Mouse (Mus musculus) hindbrain, postnatal 0 days (tissue): ENCODE data around the gene Gm10665. TPM values are rescaled to one million over a fixed set of nuclear protein-coding genes. Genes with fewer than 3 reads are reported as not detected.
"Not testable (repeated sequence)": the region's sequence is repeated elsewhere in the genome, so short reads cannot be mapped to it uniquely, and the experiment has no call there.

Experiments
- ATAC-seq: fragments of 200-750 bp; cut with Nextera tagmentation; 2 replicates; pipeline ENCODE4 v1.8.0; 2017; ENCODE audit warnings: mild to moderate bottlenecking, moderate TSS enrichment, moderate library complexity
- DNase-seq: peaks from one replicate; pipeline ENCODE4 v3.0.0-alpha.2; 2015; ENCODE audit warnings: low spot score
- H3K27ac ChIP-seq: fragments of 300-500 bp; sonication (generic); 2 replicates; pipeline ENCODE4 v1.5.1; 2014; ENCODE audit warnings: mild to moderate bottlenecking
- H3K27me3 ChIP-seq: fragments of 300-500 bp; sonication (generic); 2 replicates; pipeline ENCODE4 v1.6.1; 2014; ENCODE audit warnings: low read length, mixed read lengths; ENCODE audit not compliant: insufficient read depth
- H3K36me3 ChIP-seq: fragments of 300-500 bp; sonication (generic); 2 replicates; pipeline ENCODE4 v1.6.1; 2014; ENCODE audit warnings: low read length, mixed read lengths; ENCODE audit not compliant: insufficient read depth
- H3K4me1 ChIP-seq: fragments of 300-500 bp; sonication (generic); 2 replicates; pipeline ENCODE4 v1.6.1; 2014; ENCODE audit warnings: antibody characterized with exemption, low read length, mixed read lengths; ENCODE audit not compliant: insufficient read depth
- H3K4me2 ChIP-seq: fragments of 300-500 bp; sonication (generic); 2 replicates; pipeline ENCODE4 v1.6.1; 2014; ENCODE audit warnings: low read depth, mild to moderate bottlenecking, low read length, moderate library complexity, mixed read lengths
- H3K4me3 ChIP-seq: fragments of 300-500 bp; sonication (generic); 2 replicates; pipeline ENCODE4 v1.5.1; 2014; ENCODE audit warnings: low read length
- H3K9ac ChIP-seq: fragments of 300-500 bp; sonication (generic); replicated peaks from 2 replicates; pipeline ENCODE4 v1.6.1; 2014; ENCODE audit warnings: mild to moderate bottlenecking, low read length, moderate library complexity, mixed read lengths
- H3K9me3 ChIP-seq: fragments of 300-500 bp; sonication (generic); 2 replicates; pipeline ENCODE4 v1.6.1; 2016; ENCODE audit warnings: low read length, mixed read lengths
- WGBS: fragments of 180-500 bp; shearing (Covaris S2); extraction: QIAGEN DNeasy Blood & Tissue Kit; methylation state at CpG from one replicate; pipeline ENCODE4 v1.1.7; 2014; 5-methylcytosine and 5-hydroxymethylcytosine counted together
- polyA plus RNA-seq: library from polyadenylated mRNA; unstranded; fragments of >200 nt; fragmentation: Nextera tagmentation; extraction: Ambion mirVana; gene quantifications from 2 replicates; pipeline ENCODE4 v1.2.1, GENCODE M21; 2015
- total RNA-seq: library from RNA; depleted of rRNA; stranded (reverse); fragments of >200 nt; gene quantifications from 2 replicates; pipeline ENCODE4 v1.2.3, GENCODE M21; 2014; rRNA removed

Gm10665 gene
- total RNA-seq (not detected in 2 replicates), polyA plus RNA-seq (not detected in 2 replicates)

DNA sequence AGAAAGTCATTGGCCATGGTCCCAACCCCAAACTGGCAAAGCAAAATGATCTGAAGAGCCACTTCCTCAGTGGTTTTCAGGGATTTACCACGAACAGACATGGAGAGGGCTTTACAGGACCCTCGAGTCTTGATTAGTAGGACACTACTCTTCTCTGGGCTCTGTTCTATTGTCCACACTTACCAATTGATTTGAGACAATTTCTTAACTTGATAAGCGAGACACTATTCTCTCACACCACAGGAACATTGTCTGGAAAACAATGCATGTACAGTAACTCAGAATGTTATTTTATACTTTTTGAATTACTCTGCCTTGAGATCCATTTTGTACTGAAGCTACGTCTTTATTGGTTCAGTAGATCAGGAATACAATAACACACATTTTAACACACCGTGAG, at the start of gene Gm10665:
TSS of gene Gm10665 (minus strand) at position 101 of the 400 bp plus-strand sequence.
- no CpG with 5 or more reads among the region's 5 CpGs for WGBS
- H3K9ac ChIP-seq, H3K27me3 ChIP-seq, DNase-seq, H3K4me3 ChIP-seq, H3K27ac ChIP-seq, H3K9me3 ChIP-seq, H3K36me3 ChIP-seq, ATAC-seq, H3K4me1 ChIP-seq, H3K4me2 ChIP-seq: not testable (repeated sequence)

- H3K4me2 ChIP-seq, H3K4me1 ChIP-seq, H3K9me3 ChIP-seq, H3K9ac ChIP-seq, DNase-seq, H3K27ac ChIP-seq, H3K27me3 ChIP-seq, ATAC-seq, H3K4me3 ChIP-seq, H3K36me3 ChIP-seq: not testable (repeated sequence)
- WGBS, result 26% methylated on average over 1 of the region's 3 CpGs
Observed at GRCm38 (mm10) chr7:22499578-22499977, 35.7 kb upstream of the Gm10665 start, which contains the start of gene Vmn1r151. Gene Vmn1r151 (minus strand): TSS chr7:22499678.

DNA sequence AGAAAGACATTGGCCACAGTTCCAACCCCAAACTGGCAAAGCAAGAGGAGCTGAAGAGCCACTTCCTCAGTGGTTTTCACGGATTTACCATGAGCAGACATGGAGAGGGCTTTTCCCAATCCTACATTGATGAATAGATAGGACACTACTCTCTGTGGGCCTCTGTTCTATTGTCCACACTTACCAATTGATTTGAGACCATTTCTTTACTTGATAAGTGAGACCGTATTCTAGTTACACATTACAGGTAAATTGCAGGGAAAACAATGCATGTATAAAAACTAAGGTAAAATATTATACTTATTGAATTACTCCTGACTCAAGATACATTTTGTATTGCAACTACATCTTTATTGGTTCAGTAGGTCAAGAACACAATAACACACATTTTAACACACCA, 25.7 kb downstream of the Gm10665 start, which contains the start of gene Vmn1r149:
TSS of gene Vmn1r149 (minus strand) at position 101 of the 400 bp plus-strand sequence.
- not testable (repeated sequence) for ATAC-seq, H3K9me3 ChIP-seq
- no CpG with 5 or more reads among the region's 2 CpGs for WGBS

GRCm38 (mm10) chr7:22413283-22413682, 50.6 kb downstream of the Gm10665 start, which contains the start of gene Vmn1r148:
Gene Vmn1r148 (plus strand): TSS chr7:22413583.
- not testable (repeated sequence) for H3K4me3 ChIP-seq, H3K4me1 ChIP-seq, H3K9me3 ChIP-seq, H3K27ac ChIP-seq, ATAC-seq, H3K36me3 ChIP-seq, H3K27me3 ChIP-seq, DNase-seq, H3K9ac ChIP-seq, H3K4me2 ChIP-seq
- WGBS, result no CpG with 5 or more reads among the region's 3 CpGs

More for the DNA sequence above, 25.7 kb downstream of the Gm10665 start, which contains the start of gene Vmn1r149:
- H3K27ac ChIP-seq, DNase-seq, H3K4me1 ChIP-seq, H3K9ac ChIP-seq, H3K27me3 ChIP-seq, H3K4me3 ChIP-seq, H3K4me2 ChIP-seq, H3K36me3 ChIP-seq: not testable (repeated sequence)

Other genes with a start within 250 kb of the Gm10665 start
- gene Gm8453, start 234.6 kb downstream of the Gm10665 start, total RNA-seq, result not detected in 2 replicates
- not detected in 2 replicates for gene Gm8453, start 234.6 kb downstream of the Gm10665 start, polyA plus RNA-seq
- gene Gm4187, start 134.4 kb downstream of the Gm10665 start, total RNA-seq, result not detected in 2 replicates
- gene Gm4187, start 134.4 kb downstream of the Gm10665 start, polyA plus RNA-seq, result not detected in 2 replicates
- gene Gm8660, start 93.0 kb downstream of the Gm10665 start, total RNA-seq, result not detected in 2 replicates
- gene Gm8660, start 93.0 kb downstream of the Gm10665 start, polyA plus RNA-seq, result not detected in 2 replicates
- not detected in 2 replicates for gene Vmn1r148, start 50.5 kb downstream of the Gm10665 start, total RNA-seq
- gene Vmn1r148, start 50.5 kb downstream of the Gm10665 start, polyA plus RNA-seq, result not detected in 2 replicates
- gene Vmn1r149, start 25.8 kb downstream of the Gm10665 start, total RNA-seq, result not detected in 2 replicates
- not detected in 2 replicates for gene Vmn1r149, start 25.8 kb downstream of the Gm10665 start, polyA plus RNA-seq
- not detected in 2 replicates for gene Vmn1r151, start 35.6 kb upstream of the Gm10665 start, total RNA-seq
- gene Vmn1r151, start 35.6 kb upstream of the Gm10665 start, polyA plus RNA-seq, result not detected in 2 replicates
- not detected in 2 replicates for gene Vmn1r152, start 58.9 kb upstream of the Gm10665 start, total RNA-seq
- not detected in 2 replicates for gene Vmn1r152, start 58.9 kb upstream of the Gm10665 start, polyA plus RNA-seq
- gene Gm8677, start 70.8 kb upstream of the Gm10665 start, total RNA-seq, result not detected in 2 replicates
- gene Gm8677, start 70.8 kb upstream of the Gm10665 start, polyA plus RNA-seq, result not detected in 2 replicates
- gene Gm4201, start 101.3 kb upstream of the Gm10665 start, total RNA-seq, result not detected in 2 replicates
- not detected in 2 replicates for gene Gm4201, start 101.3 kb upstream of the Gm10665 start, polyA plus RNA-seq
- not detected in 2 replicates for gene Gm4565, start 124.1 kb upstream of the Gm10665 start, total RNA-seq
- not detected in 2 replicates for gene Gm4565, start 124.1 kb upstream of the Gm10665 start, polyA plus RNA-seq
- not detected in 2 replicates for gene Vmn1r155, start 193.9 kb upstream of the Gm10665 start, total RNA-seq
- not detected in 2 replicates for gene Vmn1r155, start 193.9 kb upstream of the Gm10665 start, polyA plus RNA-seq
- not detected in 2 replicates for gene Gm8693, start 228.2 kb upstream of the Gm10665 start, total RNA-seq
- not detected in 2 replicates for gene Gm8693, start 228.2 kb upstream of the Gm10665 start, polyA plus RNA-seq